Mouse (Mus musculus): ENCODE measurements at regions not wholly inside any gene's neighbourhood (a gene's known extent, or its start where the extent isn't known, plus 50 kb on each side); places are given as distances from the start of the nearest gene placed in this dataset.

DNA sequence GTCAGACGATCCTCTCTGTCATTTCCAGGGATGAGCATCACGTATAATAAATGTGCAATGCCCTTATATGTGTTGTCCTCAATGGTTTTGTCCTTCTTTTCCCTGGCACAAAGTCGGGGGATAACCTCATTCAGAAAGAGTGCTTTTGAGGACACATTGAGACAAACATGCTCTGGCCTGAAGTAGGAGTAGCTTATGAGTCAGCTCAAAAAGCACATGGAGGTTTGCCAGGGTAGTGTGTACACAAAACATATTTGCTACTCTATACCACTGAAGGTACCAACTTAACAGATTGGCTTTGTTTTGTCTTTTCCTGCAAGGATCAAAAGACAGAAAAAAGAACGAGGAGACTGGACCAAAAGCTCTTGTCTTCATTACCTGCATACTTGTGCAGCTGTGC is 682.1 kb upstream of the Grid2 start:
- TF ChIP-seq POLR2A (IDR thresholded peaks at IDR 0.05; ENCODE audit: borderline replicate concordance, extremely low read depth, insufficient read depth, insufficient read length, poor library complexity, severe bottlenecking) (no peak), CTCF (IDR thresholded peaks at IDR 0.05; ENCODE audit: borderline replicate concordance, extremely low read depth, insufficient read depth, insufficient read length) (no peak)
